Mouse (Mus musculus) myocyte (in vitro differentiated cells): ENCODE measurements around the gene Marcksl1.

Experiments
- CEBPB ChIP-seq: IDR thresholded peaks from 2 replicates; pipeline ENCODE4 v1.6.1; 2011; ENCODE audit warnings: mild to moderate bottlenecking, moderate library complexity; ENCODE audit not compliant: poor library complexity, insufficient read depth, severe bottlenecking
- E2F4 ChIP-seq: IDR thresholded peaks from one replicate; pipeline ENCODE4 v1.6.1; 2011; ENCODE audit warnings: mild to moderate bottlenecking, control low read depth, moderate library complexity; ENCODE audit not compliant: insufficient read depth
- MAX ChIP-seq: IDR thresholded peaks from one replicate; pipeline ENCODE4 v1.6.1; 2011; ENCODE audit warnings: low read depth, mild to moderate bottlenecking, control low read depth
- MYOD1 ChIP-seq, 3 experiments: IDR thresholded peaks; one replicate each; pipeline ENCODE4 v1.6.1; 2011; ENCODE audit warnings: control low read depth in 2 of 3, low read depth in 2 of 3, mild to moderate bottlenecking in 2 of 3, moderate library complexity in 1 of 3; ENCODE audit not compliant: insufficient read length in 2 of 3, control insufficient read depth in 1 of 3
- MYOG ChIP-seq, 3 experiments: IDR thresholded peaks; one replicate each; pipeline ENCODE4 v1.6.1; 2011; ENCODE audit warnings: control low read depth in 2 of 3, low read depth in 2 of 3, mild to moderate bottlenecking in 2 of 3; ENCODE audit not compliant: insufficient read length in 2 of 3, control insufficient read depth in 1 of 3, insufficient read depth in 1 of 3
- POLR2A ChIP-seq: IDR thresholded peaks from one replicate; pipeline ENCODE4 v1.6.1; 2011; ENCODE audit warnings: low read depth, mild to moderate bottlenecking, control low read depth, moderate library complexity; ENCODE audit not compliant: insufficient read length
- POLR2AphosphoS2 ChIP-seq: IDR thresholded peaks from one replicate; pipeline ENCODE4 v1.6.1; 2011; ENCODE audit warnings: low read depth, control low read depth; ENCODE audit not compliant: insufficient read length
- REST ChIP-seq: IDR thresholded peaks from one replicate; pipeline ENCODE4 v1.6.1; 2011; ENCODE audit warnings: mild to moderate bottlenecking, control low read depth, moderate library complexity; ENCODE audit not compliant: insufficient read depth, insufficient read length
- SRF ChIP-seq: IDR thresholded peaks from one replicate; pipeline ENCODE4 v1.6.1; 2011; ENCODE audit warnings: low read depth; ENCODE audit not compliant: control insufficient read depth, insufficient read length
- TCF12 ChIP-seq: IDR thresholded peaks from one replicate; pipeline ENCODE4 v1.6.1; 2011; ENCODE audit warnings: mild to moderate bottlenecking, control low read depth; ENCODE audit not compliant: poor library complexity, insufficient read depth, severe bottlenecking
- TCF3 ChIP-seq: IDR thresholded peaks from one replicate; pipeline ENCODE4 v1.6.1; 2011; ENCODE audit warnings: low read depth, control low read depth; ENCODE audit not compliant: insufficient read length
- USF1 ChIP-seq: IDR thresholded peaks from one replicate; pipeline ENCODE4 v1.6.1; 2011; ENCODE audit warnings: low read depth, mild to moderate bottlenecking, control low read depth, moderate library complexity

DNA sequence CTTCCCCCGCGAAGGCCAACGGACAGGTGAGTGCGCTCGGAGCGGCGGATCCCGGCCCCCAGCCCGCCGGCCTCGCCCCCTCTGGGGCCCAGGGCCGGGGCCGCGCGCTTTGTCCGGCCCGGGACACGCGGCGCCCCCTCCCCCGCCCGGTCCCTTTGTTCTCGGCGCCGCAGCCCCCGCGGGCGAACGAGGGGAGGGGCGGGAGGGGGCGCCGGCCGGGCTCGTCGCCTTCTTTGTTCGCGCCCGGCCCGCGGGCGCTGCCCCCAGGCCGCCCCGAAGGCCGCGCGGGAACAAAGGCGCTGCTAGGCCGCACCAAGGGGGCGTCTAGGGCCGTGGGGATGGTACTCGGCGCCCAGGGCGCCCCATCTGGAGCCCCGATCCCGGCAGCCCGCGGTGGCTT lies 510 bp downstream of the Marcksl1 start:
- TF ChIP-seq TCF12 (no peak), POLR2A (no peak), USF1 (no peak), SRF (no peak), POLR2AphosphoS2 (no peak), CEBPB (no peak), MAX (no peak), MYOG (IDR thresholded peaks at IDR 0.05; ENCODE audit: control insufficient read depth in 1 of 3, insufficient read depth in 1 of 3, insufficient read length in 2 of 3, low read depth in 2 of 3) (no peak), TCF3 (no peak), REST (no peak), MYOD1 (IDR thresholded peaks at IDR 0.05; ENCODE audit: control insufficient read depth in 1 of 3, insufficient read length in 2 of 3, low read depth in 2 of 3) (peak in 1 of 3 experiments; percentile 3), E2F4 (no peak)
